Mouse (Mus musculus) heart, embryonic 12.5 days (tissue): Measurements from ENCODE around the gene Dlst. TPM values are rescaled to one million over a fixed set of nuclear protein-coding genes. Genes with fewer than 3 reads are reported as not detected.
A peak's percentile ranks its signal among the peaks of the same experiment; 100 is the strongest.

Experiments used
- ATAC-seq: fragments of 200-750 bp; cut with Nextera tagmentation; 2 replicates; pipeline ENCODE4 v1.8.0; 2017; ENCODE audit warnings: moderate TSS enrichment, moderate library complexity; ENCODE audit not compliant: insufficient number of reproducible peaks, low FRiP score
- H3K27ac ChIP-seq: fragments of 300-500 bp; sonication (generic); 2 replicates; pipeline ENCODE4 v1.5.1; 2016; ENCODE audit warnings: mild to moderate bottlenecking, moderate library complexity; ENCODE audit not compliant: poor library complexity, severe bottlenecking
- H3K27me3 ChIP-seq: fragments of 300-500 bp; sonication (generic); replicated peaks from 2 replicates; pipeline ENCODE4 v1.6.1; 2016; ENCODE audit warnings: mild to moderate bottlenecking, moderate library complexity
- H3K36me3 ChIP-seq: fragments of 300-500 bp; sonication (generic); 2 replicates; pipeline ENCODE4 v1.6.1; 2016; ENCODE audit warnings: mild to moderate bottlenecking, moderate library complexity
- H3K4me1 ChIP-seq: fragments of 300-500 bp; sonication (generic); replicated peaks from 2 replicates; pipeline ENCODE4 v1.6.1; 2016; ENCODE audit warnings: mild to moderate bottlenecking
- H3K4me2 ChIP-seq: fragments of 300-500 bp; sonication (generic); 2 replicates; pipeline ENCODE4 v1.6.1; 2016; ENCODE audit warnings: mild to moderate bottlenecking, moderate library complexity
- H3K4me3 ChIP-seq: fragments of 300-500 bp; sonication (generic); 2 replicates; pipeline ENCODE4 v1.5.1; 2016; ENCODE audit warnings: mild to moderate bottlenecking
- H3K9ac ChIP-seq: fragments of 300-500 bp; sonication (generic); 2 replicates; pipeline ENCODE4 v1.6.1; 2016; ENCODE audit warnings: mild to moderate bottlenecking, moderate library complexity
- H3K9me3 ChIP-seq: fragments of 300-500 bp; sonication (generic); replicated peaks from 2 replicates; pipeline ENCODE4 v1.6.1; 2016; ENCODE audit warnings: mild to moderate bottlenecking, moderate library complexity
- WGBS: fragments of 180-500 bp; shearing (Covaris S2); methylation state at CpG from one replicate; pipeline ENCODE4 v1.1.7; 2016; 5-methylcytosine and 5-hydroxymethylcytosine counted together
- polyA plus RNA-seq: library from polyadenylated mRNA; unstranded; fragments of >200 nt; fragmentation: Nextera tagmentation; extraction: Ambion mirVana; gene quantifications from 2 replicates; pipeline ENCODE4 v1.2.1, GENCODE M21; 2016

Dlst gene
- polyA plus RNA-seq, 1 experiment from 2014 or later, result 197 TPM

GRCm38 (mm10) chr12:85151002-85151774 lies 40.6 kb downstream of the Dlst start, which contains the start of gene Rps6kl1:
Gene Rps6kl1 (minus strand): TSS chr12:85151264.
- WGBS, result 13% methylated on average over 28 of the region's 28 CpGs
- Histone ChIP-seq H3K9me3 (0 out of 2 replicates have a peak, but pooled peaks cover 3% of the 10 kb centered on the region), H3K27ac (no peak within 1 kb of the TSS), H3K4me1 (peaks cover 22% of the 10 kb centered on the region), H3K36me3 (no peaks in the 10 kb centered on the region), H3K4me3 (peak within 1 kb of the TSS; percentile 37), H3K27me3 (peaks cover 20% of the 10 kb centered on the region), H3K9ac (peak within 1 kb of the TSS; percentile 7; the same call in 1 of the 2 replicates), H3K4me2 (peak within 1 kb of the TSS; percentile 68)
- peak; percentile 64 for ATAC-seq

GRCm38 (mm10) chr12:85153011-85153410 lies 42.4 kb downstream of the Dlst start:
- H3K4me1 ChIP-seq, result peaks cover 18% of the 10 kb centered on the region
- no peak overlapping the region for H3K4me3 ChIP-seq
- H3K9ac ChIP-seq, result no peak overlapping the region
- H3K27ac ChIP-seq, result no peak overlapping the region
- ATAC-seq, result no peak
- no peaks in the 10 kb centered on the region for H3K36me3 ChIP-seq
- peaks cover 20% of the 10 kb centered on the region for H3K27me3 ChIP-seq
- H3K9me3 ChIP-seq, result 0 out of 2 replicates have a peak, but pooled peaks cover 3% of the 10 kb centered on the region
- no peak overlapping the region for H3K4me2 ChIP-seq
- WGBS, result 73% methylated on average over 3 of the region's 3 CpGs

- Histone ChIP-seq H3K27ac (no peak overlapping the region), H3K27me3 (peaks cover 5% of the 10 kb centered on the region), H3K9me3 (0 out of 2 replicates have a peak, but pooled peaks cover 3% of the 10 kb centered on the region), H3K4me2 (no peak overlapping the region), H3K4me1 (peaks cover 7% of the 10 kb centered on the region; the same call in 1 of the 2 replicates), H3K9ac (no peak overlapping the region), H3K36me3 (no peaks in the 10 kb centered on the region), H3K4me3 (no peak overlapping the region)
- ATAC-seq, result no peak
- 19% methylated on average over 6 of the region's 6 CpGs for WGBS
Measured at GRCm38 (mm10) chr12:85156324-85156723, 45.7 kb downstream of the Dlst start.

GRCm38 (mm10) chr12:85157797-85158460 lies 47.3 kb downstream of the Dlst start:
- 81% methylated on average over 14 of the region's 14 CpGs for WGBS
- no peak overlapping the region for H3K4me2 ChIP-seq
- H3K4me1 ChIP-seq, result peaks cover 7% of the 10 kb centered on the region; the same call in 1 of the 2 replicates
- no peaks in the 10 kb centered on the region for H3K36me3 ChIP-seq
- H3K9ac ChIP-seq, result no peak overlapping the region
- no peak overlapping the region for H3K27ac ChIP-seq
- ATAC-seq, result no peak
- 0 out of 2 replicates have a peak, but pooled peaks cover 3% of the 10 kb centered on the region for H3K9me3 ChIP-seq
- H3K4me3 ChIP-seq, result no peak overlapping the region
- H3K27me3 ChIP-seq, result no peaks in the 10 kb centered on the region; the same call in 1 of the 2 replicates

GRCm38 (mm10) chr12:85158801-85159200 lies 48.2 kb downstream of the Dlst start:
- Histone ChIP-seq H3K4me2 (no peak overlapping the region), H3K27ac (no peak overlapping the region), H3K4me1 (peaks cover 7% of the 10 kb centered on the region; the same call in 1 of the 2 replicates), H3K36me3 (no peaks in the 10 kb centered on the region), H3K4me3 (no peak overlapping the region), H3K9ac (no peak overlapping the region), H3K27me3 (no peaks in the 10 kb centered on the region; the same call in 1 of the 2 replicates), H3K9me3 (0 out of 2 replicates have a peak, but pooled peaks cover 3% of the 10 kb centered on the region)
- WGBS, result 85% methylated on average over 8 of the region's 8 CpGs
- ATAC-seq, result no peak

- 0 out of 2 replicates have a peak, but pooled peaks have one; percentile 36 for ATAC-seq
- no peak overlapping the region for H3K4me3 ChIP-seq
- H3K4me2 ChIP-seq, result no peak overlapping the region
- no peaks in the 10 kb centered on the region for H3K9me3 ChIP-seq
- 64% methylated on average over 5 of the region's 5 CpGs for WGBS
- no peak overlapping the region for H3K9ac ChIP-seq
- H3K4me1 ChIP-seq, result peaks cover 7% of the 10 kb centered on the region; the same call in 1 of the 2 replicates
- no peaks in the 10 kb centered on the region for H3K36me3 ChIP-seq
- no peaks in the 10 kb centered on the region; the same call in 1 of the 2 replicates for H3K27me3 ChIP-seq
- no peak overlapping the region for H3K27ac ChIP-seq
Measured at GRCm38 (mm10) chr12:85159592-85159991, 49.0 kb downstream of the Dlst start.

GRCm38 (mm10) chr12:85164996-85165395 lies 54.4 kb downstream of the Dlst start:
- H3K9me3 ChIP-seq, result no peaks in the 10 kb centered on the region
- no peak overlapping the region for H3K4me2 ChIP-seq
- WGBS, result 78% methylated on average over 5 of the region's 5 CpGs
- H3K4me1 ChIP-seq, result peaks cover 8% of the 10 kb centered on the region
- H3K27me3 ChIP-seq, result 0 out of 2 replicates have a peak, but pooled peaks cover 3% of the 10 kb centered on the region
- H3K4me3 ChIP-seq, result no peak overlapping the region
- H3K36me3 ChIP-seq, result peaks cover 14% of the 10 kb centered on the region
- ATAC-seq, result no peak
- H3K9ac ChIP-seq, result no peak overlapping the region
- no peak overlapping the region for H3K27ac ChIP-seq

- Histone ChIP-seq H3K36me3 (peaks cover 14% of the 10 kb centered on the region), H3K27me3 (0 out of 2 replicates have a peak, but pooled peaks cover 3% of the 10 kb centered on the region), H3K4me1 (peaks cover 13% of the 10 kb centered on the region), H3K27ac (no peak overlapping the region), H3K9me3 (no peaks in the 10 kb centered on the region), H3K4me3 (no peak overlapping the region), H3K4me2 (no peak overlapping the region), H3K9ac (no peak overlapping the region)
- WGBS, result 79% methylated on average over 9 of the region's 9 CpGs
- ATAC-seq, result no peak
Measured at GRCm38 (mm10) chr12:85166631-85167030, 56.0 kb downstream of the Dlst start.

- Histone ChIP-seq H3K4me2 (peak overlapping the region; percentile 41), H3K27ac (no peak overlapping the region), H3K36me3 (peaks cover 14% of the 10 kb centered on the region), H3K9me3 (no peaks in the 10 kb centered on the region), H3K27me3 (0 out of 2 replicates have a peak, but pooled peaks cover 3% of the 10 kb centered on the region), H3K9ac (no peak overlapping the region), H3K4me3 (no peak overlapping the region), H3K4me1 (peaks cover 33% of the 10 kb centered on the region)
- WGBS, result 24% methylated on average over 27 of the region's 27 CpGs
- ATAC-seq, result peak; percentile 56; the same call in 1 of the 2 replicates
Measured at GRCm38 (mm10) chr12:85169117-85169858, 58.7 kb downstream of the Dlst start.

GRCm38 (mm10) chr12:85169877-85170276 lies 59.2 kb downstream of the Dlst start:
- H3K9ac ChIP-seq, result no peak overlapping the region
- H3K4me3 ChIP-seq, result no peak overlapping the region
- peak overlapping the region; percentile 41; the same call in 1 of the 2 replicates for H3K4me2 ChIP-seq
- H3K9me3 ChIP-seq, result no peaks in the 10 kb centered on the region
- H3K27ac ChIP-seq, result no peak overlapping the region
- 0 out of 2 replicates have a peak, but pooled peaks cover 3% of the 10 kb centered on the region for H3K27me3 ChIP-seq
- H3K36me3 ChIP-seq, result peaks cover 14% of the 10 kb centered on the region
- 0 out of 2 replicates have a peak, but pooled peaks have one; percentile 22 for ATAC-seq
- H3K4me1 ChIP-seq, result peaks cover 38% of the 10 kb centered on the region
- WGBS, result 62% methylated on average over 3 of the region's 3 CpGs
